Mouse (Mus musculus) E14TG2a.4 (cell line): ENCODE results near the gene Slc22a14.

ENCODE experiments used
- CTCF ChIP-seq: conservative IDR thresholded peaks from 2 replicates; pipeline ENCODE4 v1.5.1; 2014; ENCODE audit warnings: low read length
- POU5F1 ChIP-seq: IDR thresholded peaks from 2 replicates; pipeline ENCODE4 v1.6.1; 2014; ENCODE audit warnings: low read length, borderline replicate concordance

DNA sequence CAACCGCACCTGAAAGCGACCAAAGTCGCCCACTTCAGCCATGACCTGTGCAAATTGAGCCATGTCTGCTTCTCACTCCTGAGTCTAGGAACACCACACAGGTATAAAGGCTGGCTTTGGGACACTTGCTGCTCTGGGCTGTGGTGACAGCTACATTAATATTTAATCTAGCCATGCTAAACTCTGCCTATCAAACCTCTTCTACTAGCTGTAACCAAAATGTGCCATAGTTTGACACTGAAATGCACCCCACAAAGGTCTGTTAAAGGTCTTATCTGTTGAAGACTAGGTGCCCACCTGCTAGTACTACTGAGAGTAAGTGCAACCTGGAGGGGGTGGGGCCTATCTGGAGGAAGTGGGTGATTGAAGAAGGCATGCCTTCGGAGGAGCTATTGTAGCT lies 156.4 kb downstream of the Slc22a14 start, which contains the start of gene Slc22a13:
- TF ChIP-seq CTCF (no peak), POU5F1 (no peak)
